In genomic region chr8:57353346-57354305, GRCm38 (mm10) we compare ENCODE assay signal across 8 mouse cellular contexts. TPM values are rescaled to one million over a fixed set of nuclear protein-coding genes. Genes with fewer than 3 reads are reported as not detected.
A peak's percentile ranks its signal among the peaks of the same experiment; 100 is the strongest.
DNase-seq lines count a peak whose midpoint lies in the region; ATAC-seq and TF ChIP-seq lines count a peak whose summit lies in the region.

No protein-coding gene starts in this region.

- peak overlapping the region; percentile 28 for H3K4me3 ChIP-seq in embryonic fibroblast, embryonic 13.5 days (ENCODE audit: insufficient read depth, low read length)
- peak overlapping the region; percentile 41 for H3K4me3 ChIP-seq in hindbrain, embryonic 13.5 days
- peak overlapping the region; percentile 36 for H3K4me3 ChIP-seq in liver, embryonic 11.5 days (ENCODE audit: low read depth, low read length)
- H3K4me3 ChIP-seq in neural tube, embryonic 13.5 days = peak overlapping the region; percentile 42

- no peaks in the 10 kb centered on the region for H3K4me1 ChIP-seq in embryonic fibroblast, embryonic 13.5 days (ENCODE audit: control insufficient read depth, insufficient read depth, low read length)
- H3K4me1 ChIP-seq in hindbrain, embryonic 13.5 days (replicated peaks) = peaks cover 10% of the 10 kb centered on the region
- H3K4me1 ChIP-seq in liver, embryonic 11.5 days (replicated peaks; ENCODE audit: control insufficient read depth, insufficient read depth, low read length) = no peaks in the 10 kb centered on the region
- H3K4me1 ChIP-seq in neural tube, embryonic 13.5 days (replicated peaks) = peaks cover 8% of the 10 kb centered on the region

- peak; percentile 22; the same call in 1 of the 2 replicates for TF ChIP-seq CTCF in embryonic fibroblast, embryonic 13.5 days (IDR thresholded peaks at IDR 0.05; ENCODE audit: borderline replicate concordance, insufficient read depth, low read length)

- no peaks in the 10 kb centered on the region for H3K9me3 ChIP-seq in hindbrain, embryonic 13.5 days
- no peaks in the 10 kb centered on the region for H3K9me3 ChIP-seq in liver, embryonic 11.5 days (ENCODE audit: control insufficient read depth, low read length)
- no peaks in the 10 kb centered on the region for H3K9me3 ChIP-seq in neural tube, embryonic 13.5 days

- H3K27me3 ChIP-seq in hindbrain, embryonic 13.5 days = peaks cover 75% of the 10 kb centered on the region
- H3K27me3 ChIP-seq in liver, embryonic 11.5 days (replicated peaks; ENCODE audit: control insufficient read depth, insufficient read depth, low read length) = peaks cover 57% of the 10 kb centered on the region
- peaks cover 82% of the 10 kb centered on the region for H3K27me3 ChIP-seq in neural tube, embryonic 13.5 days

- no peak overlapping the region for H3K27ac ChIP-seq in embryonic fibroblast, embryonic 13.5 days (ENCODE audit: insufficient read depth, low read length)
- H3K27ac ChIP-seq in hindbrain, embryonic 13.5 days = no peak overlapping the region
- no peak overlapping the region for H3K27ac ChIP-seq in liver, embryonic 11.5 days (ENCODE audit: low read depth, low read length)
- no peak overlapping the region for H3K27ac ChIP-seq in neural tube, embryonic 13.5 days (replicated peaks)

- H3K4me2 ChIP-seq in hindbrain, embryonic 13.5 days = peak overlapping the region; percentile 73
- peak overlapping the region; percentile 60 for H3K4me2 ChIP-seq in liver, embryonic 11.5 days
- peak overlapping the region; percentile 79 for H3K4me2 ChIP-seq in neural tube, embryonic 13.5 days

- H3K9ac ChIP-seq in hindbrain, embryonic 13.5 days = peak overlapping the region; percentile 63
- H3K9ac ChIP-seq in liver, embryonic 11.5 days (ENCODE audit: low read depth, low read length) = no peak overlapping the region
- H3K9ac ChIP-seq in neural tube, embryonic 13.5 days = peak overlapping the region; percentile 61

- ATAC-seq in CD4-positive, CD25-positive, alpha-beta regulatory T cell, adult 4 months = no peak
- ATAC-seq in hindbrain, embryonic 13.5 days (ENCODE audit: low FRiP score) = peak; percentile 97
- ATAC-seq in liver, embryonic 11.5 days (replicated peaks; ENCODE audit: low FRiP score) = peak; percentile 49; the same call in 1 of the 2 replicates
- ATAC-seq in neural tube, embryonic 13.5 days (ENCODE audit: low read depth) = peak; percentile 96

- no peak for TF ChIP-seq POLR2A in embryonic fibroblast, embryonic 13.5 days (IDR thresholded peaks at IDR 0.05; ENCODE audit: low read depth, low read length)

- 1% methylated on average over 37 of the region's 37 CpGs for WGBS in hindbrain, embryonic 13.5 days
- WGBS in liver, embryonic 11.5 days = 5% methylated on average over 37 of the region's 37 CpGs
- WGBS in neural tube, embryonic 13.5 days = 1% methylated on average over 37 of the region's 37 CpGs

- peak; percentile 8 for DNase-seq in CD4-positive, CD25-positive, alpha-beta regulatory T cell, adult 2 months (ENCODE audit: low read depth, low spot score)
- DNase-seq in 416B (ENCODE audit: low read depth) = peak; percentile 4
- no peak for DNase-seq in liver, embryonic 11.5 days (ENCODE audit: low spot score)
- DNase-seq in testis, postnatal 14 days (ENCODE audit: low spot score) = no peak

- no peaks in the 10 kb centered on the region for H3K36me3 ChIP-seq in hindbrain, embryonic 13.5 days
- no peaks in the 10 kb centered on the region for H3K36me3 ChIP-seq in liver, embryonic 11.5 days (ENCODE audit: control insufficient read depth, insufficient read depth, low read length)
- no peaks in the 10 kb centered on the region for H3K36me3 ChIP-seq in neural tube, embryonic 13.5 days

RNA-seq across cellular contexts. Expression of gene Hand2, which starts 32.8 kb away (rescaled TPM):
- not detected for polyA plus RNA-seq in CD4-positive, CD25-positive, alpha-beta regulatory T cell, adult 4 months (2017; shearing (Covaris generic))
- 3.3 and 5.0 TPM in 2 replicates for polyA plus RNA-seq in embryonic fibroblast, embryonic 13.5 days (2011; ENCODE audit: insufficient read length, low read depth, missing spikeins)
- polyA plus RNA-seq in hindbrain, embryonic 13.5 days (2015; fragmentation: Nextera tagmentation; extraction: Ambion mirVana) = not detected in 2 replicates
- 5.4 TPM in 2 replicates for polyA plus RNA-seq in liver, embryonic 11.5 days (2014; fragmentation: Nextera tagmentation; extraction: Ambion mirVana)
- 0.08 TPM in 1 of 2 replicates, not detected in the other for polyA plus RNA-seq in neural tube, embryonic 13.5 days (2015; fragmentation: Nextera tagmentation; extraction: Ambion mirVana)

Comparison
In these comparisons a context has a peak if more than half of its experiments do, and no peak if none do; other contexts are left out.
1. DNase-seq: peak in CD4-positive, CD25-positive, alpha-beta regulatory T cell, adult 2 months (single experiment) and 416B (single experiment); none in liver, embryonic 11.5 days (single experiment) and testis, postnatal 14 days (single experiment).
2. Peak in every context shown above with its lines, with median percentiles within 50 percentile points of each other: H3K4me3 ChIP-seq and H3K4me2 ChIP-seq.